Mouse (Mus musculus): Measurements from ENCODE around the gene Acaa1a.

GRCm38 (mm10) chr9:119322289-119323259, 16.9 kb upstream of the Acaa1a start, which contains the start of gene Oxsr1:
- TF ChIP-seq CTCF (IDR thresholded peaks at IDR 0.05; ENCODE audit: borderline replicate concordance, extremely low read depth, insufficient read depth, insufficient read length) (peak; percentile 62), POLR2A (IDR thresholded peaks at IDR 0.05; ENCODE audit: borderline replicate concordance, extremely low read depth, insufficient read depth, insufficient read length, poor library complexity, severe bottlenecking) (peak; percentile 25; the same call in 1 of the 2 replicates)

Data from brain, embryonic 14.5 days (tissue).